Mouse (Mus musculus) CD4-positive, CD25-positive, alpha-beta regulatory T cell, adult 4 months (primary cell): ENCODE data around the gene Slco6d1. TPM values are rescaled to one million over a fixed set of nuclear protein-coding genes. Genes with fewer than 3 reads are reported as not detected.
"Not testable (repeated sequence)": the region's sequence is repeated elsewhere in the genome, so short reads cannot be mapped to it uniquely, and the experiment has no call there.

Experiments
- ATAC-seq: one replicate; pipeline ENCODE4 v1.8.0; 2017
- polyA plus RNA-seq, 2 experiments: library from polyadenylated mRNA; unstranded; fragments of 100-300 nt; shearing (Covaris generic); gene quantifications; one replicate each; pipeline ENCODE4 v1.2.1; 2017

The Slco6d1 gene
- not detected for polyA plus RNA-seq

DNA sequence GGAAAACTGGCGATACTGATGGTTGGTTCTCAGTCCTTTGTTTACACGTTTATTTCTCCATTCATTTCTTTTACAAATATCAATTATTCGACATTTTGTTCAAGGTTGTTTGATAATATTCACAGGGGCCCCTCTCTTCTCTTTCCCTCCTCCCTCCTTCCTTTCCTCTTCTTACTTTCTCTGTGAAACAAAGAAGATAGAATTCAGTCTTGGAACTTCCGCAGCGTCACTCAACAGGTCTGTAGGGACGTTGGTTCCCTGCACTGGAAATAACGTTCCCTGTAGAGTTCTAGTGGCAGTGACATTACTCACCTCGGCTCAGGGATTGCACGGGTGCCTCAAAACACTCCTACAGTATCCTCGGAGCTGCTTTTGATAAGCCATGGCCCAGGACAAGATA, at the start of gene Slco6d1:
Gene Slco6d1, plus strand, starts transcription at position 301 of the 400 bp plus-strand sequence.
- ATAC-seq, result no peak

DNA sequence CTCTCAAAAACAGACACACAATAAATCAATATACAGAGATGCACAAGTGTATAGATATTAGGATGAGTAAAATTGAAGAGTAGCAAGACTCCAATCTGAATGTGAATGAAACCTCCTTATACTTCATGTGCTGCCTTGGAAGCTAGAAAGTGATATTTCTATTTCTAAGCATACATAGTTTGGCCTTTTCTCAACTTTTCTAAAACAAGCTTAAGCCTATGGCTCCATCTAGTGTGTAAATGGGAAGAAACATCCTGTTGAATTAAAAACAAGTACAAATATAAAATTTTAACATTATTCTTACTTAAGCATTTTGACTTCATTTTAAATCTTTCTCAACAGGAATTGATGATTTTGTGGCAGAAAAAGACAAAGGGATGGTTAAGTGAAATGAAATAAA, 28.9 kb upstream of the Slco6d1 start:
- ATAC-seq, result no peak

DNA sequence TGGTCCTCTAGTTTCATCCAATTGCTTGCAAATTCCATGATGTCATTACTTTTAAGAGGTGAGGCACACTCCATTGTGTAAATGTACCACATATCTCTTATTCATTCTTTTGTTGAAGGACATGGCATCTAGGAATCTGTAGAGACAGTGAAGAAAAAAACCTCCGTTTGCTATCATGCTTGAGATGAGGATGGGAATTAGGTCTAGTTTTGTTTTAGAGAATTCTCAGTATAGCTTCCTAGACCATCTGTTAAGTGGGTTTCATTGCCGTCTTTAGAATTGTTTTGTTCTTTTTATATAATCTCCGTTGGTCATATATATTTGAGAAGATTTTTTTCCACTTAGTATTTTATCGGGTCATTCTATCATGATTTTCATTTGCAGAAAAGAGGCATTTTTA, 27.0 kb downstream of the Slco6d1 start:
- no peak for ATAC-seq

DNA sequence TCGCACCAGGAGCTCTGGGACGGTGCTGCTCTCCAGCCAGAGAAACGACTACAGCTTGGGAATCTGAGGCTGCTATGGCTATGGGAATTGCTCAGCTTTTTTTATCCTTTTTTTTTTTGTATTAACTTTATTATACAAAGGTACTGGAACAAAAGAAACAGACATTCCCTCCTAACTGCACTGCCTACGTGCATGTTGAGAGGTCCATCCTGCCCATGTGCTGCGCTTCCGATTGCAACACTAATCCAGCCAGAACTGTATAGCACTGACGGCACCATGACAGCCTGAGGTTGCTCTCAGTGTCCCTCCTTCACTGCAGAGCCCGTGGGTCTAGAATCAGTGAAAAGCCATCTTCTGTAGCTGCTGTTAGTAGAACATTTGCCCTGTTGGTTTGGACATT, 38.3 kb downstream of the Slco6d1 start:
- not testable (repeated sequence) for ATAC-seq

DNA sequence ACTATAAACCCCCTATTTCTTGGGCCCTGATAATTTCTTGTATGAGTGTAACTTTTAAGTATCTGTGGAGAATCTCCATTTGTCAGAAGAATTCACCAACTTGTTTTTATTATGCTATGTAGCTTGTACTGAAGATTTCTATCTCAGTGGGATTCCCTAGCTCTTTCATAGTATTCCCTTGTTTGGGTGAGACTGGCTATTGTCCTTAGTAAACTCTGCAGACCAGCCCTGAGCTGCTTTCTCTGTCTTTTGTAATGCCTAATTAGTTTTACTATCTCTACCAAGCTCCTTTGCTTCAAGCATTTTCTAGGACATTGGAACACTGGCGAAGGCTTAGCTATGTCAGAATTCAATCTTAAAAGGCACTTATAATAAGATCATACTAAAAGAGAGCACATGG, 55.5 kb downstream of the Slco6d1 start:
- not testable (repeated sequence) for ATAC-seq

DNA sequence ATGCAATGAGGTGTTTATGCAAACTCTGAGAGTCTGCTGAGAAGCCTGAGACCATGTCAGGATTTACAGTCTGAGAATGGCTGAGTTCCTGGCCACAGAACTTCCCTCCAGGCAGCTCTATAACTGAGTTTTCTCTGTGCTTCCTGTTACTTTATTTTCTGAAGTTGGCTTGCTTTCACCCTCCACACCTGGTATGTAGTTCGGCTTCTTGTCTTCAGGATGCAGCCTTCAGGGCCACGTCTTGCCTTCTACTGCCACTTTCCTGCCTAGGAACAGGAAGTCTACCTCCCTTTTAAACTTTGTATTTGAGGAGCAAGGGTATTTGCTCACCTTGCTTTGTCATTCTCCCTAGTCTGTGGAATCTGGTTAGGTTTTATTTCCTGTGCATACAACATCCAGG, 58.3 kb downstream of the Slco6d1 start:
- no peak for ATAC-seq

DNA sequence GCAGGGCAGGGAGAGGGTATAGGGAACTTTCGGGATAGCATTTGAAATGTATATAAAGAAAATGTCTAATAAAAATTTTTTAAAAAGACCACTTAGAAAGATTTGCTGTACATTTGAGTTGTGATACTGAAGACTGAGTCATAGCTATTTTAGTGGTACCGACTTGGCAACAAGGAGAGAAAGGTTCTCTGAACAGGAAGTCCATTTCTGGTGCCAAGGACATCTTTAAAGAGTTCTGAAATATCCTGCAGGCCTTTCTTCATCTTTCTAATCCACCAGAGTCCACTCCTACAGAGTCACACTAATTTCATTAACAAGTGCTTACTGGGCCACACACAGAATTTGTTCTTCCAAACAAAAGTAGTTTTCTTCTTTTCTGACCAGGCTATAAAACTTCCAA, 85.1 kb downstream of the Slco6d1 start:
- no peak for ATAC-seq

DNA sequence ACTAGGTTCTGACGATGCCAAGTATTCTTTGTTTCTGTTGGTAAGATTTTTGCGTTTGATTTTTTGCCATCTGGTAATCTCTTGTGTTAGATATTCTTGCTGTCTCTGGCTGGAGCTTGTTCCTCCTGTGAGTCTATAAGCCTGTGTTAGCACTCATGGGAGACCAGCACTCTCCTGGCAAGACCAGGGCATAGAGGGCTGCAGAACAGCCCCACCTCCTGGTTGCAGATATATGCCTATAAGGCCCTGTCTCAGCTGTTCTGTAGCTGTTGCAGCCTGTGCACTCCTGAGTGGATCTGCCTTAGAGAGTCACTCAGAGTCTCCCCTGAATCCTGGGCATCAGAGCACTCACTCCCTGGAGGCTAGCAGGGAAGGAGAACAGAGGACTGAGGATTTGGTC, 102.1 kb downstream of the Slco6d1 start:
- ATAC-seq, result no peak

DNA sequence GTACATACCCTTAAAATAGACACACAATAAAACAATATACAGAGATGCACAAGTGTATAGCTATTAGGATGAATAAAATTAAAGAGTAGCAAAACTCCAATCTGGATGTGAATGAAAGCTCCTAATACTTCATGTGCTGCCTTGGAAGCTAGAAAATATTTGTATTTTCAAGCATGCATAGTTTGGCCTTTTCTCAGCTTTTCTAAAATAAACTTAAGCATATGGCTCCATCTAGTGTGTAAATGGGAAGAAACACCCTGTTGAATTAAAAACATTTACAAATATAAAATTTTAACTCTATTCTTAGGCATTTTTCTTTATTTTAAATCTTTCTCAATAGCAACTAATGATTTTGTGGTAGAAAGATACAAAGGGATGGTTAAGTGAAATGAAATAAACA, 102.6 kb downstream of the Slco6d1 start:
- no peak for ATAC-seq

DNA sequence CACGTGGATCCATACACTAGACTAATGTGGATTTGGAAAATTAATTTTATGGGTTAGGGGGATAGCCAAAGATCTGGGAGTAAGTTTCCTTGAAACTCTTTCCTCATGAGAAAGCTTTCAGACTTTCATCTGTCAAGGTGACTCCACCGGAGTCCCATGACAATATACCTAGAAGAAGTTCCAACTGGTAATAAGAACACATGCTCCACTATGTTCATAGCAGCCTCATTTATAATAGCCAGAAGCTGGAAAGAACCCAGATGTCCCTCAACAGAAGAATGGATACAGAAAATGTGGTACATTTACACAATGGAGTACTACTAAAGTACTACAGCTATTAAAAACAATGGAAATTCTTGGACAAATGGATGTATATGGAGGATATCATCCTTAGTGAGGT, 107.4 kb downstream of the Slco6d1 start:
- not testable (repeated sequence) for ATAC-seq

DNA sequence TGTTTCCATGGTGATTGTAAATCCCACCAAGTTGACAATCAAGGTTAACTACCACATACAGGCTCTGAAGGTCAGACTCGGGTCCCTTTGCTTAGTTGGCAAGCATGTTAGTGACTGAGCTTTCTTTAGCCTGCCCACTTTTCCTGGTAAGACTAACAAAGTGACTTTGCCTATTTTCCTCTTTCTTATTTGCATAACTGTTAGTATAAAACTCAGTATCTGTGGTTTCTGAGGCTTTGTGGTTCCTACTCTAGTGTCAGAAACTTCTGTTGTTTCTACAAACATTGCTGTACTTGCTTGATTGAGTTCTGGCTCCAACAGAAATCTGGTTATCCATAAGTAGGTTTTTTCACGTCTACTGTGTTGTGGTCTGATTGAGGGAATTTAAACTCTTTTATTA, 124.4 kb downstream of the Slco6d1 start:
- ATAC-seq, result no peak

DNA sequence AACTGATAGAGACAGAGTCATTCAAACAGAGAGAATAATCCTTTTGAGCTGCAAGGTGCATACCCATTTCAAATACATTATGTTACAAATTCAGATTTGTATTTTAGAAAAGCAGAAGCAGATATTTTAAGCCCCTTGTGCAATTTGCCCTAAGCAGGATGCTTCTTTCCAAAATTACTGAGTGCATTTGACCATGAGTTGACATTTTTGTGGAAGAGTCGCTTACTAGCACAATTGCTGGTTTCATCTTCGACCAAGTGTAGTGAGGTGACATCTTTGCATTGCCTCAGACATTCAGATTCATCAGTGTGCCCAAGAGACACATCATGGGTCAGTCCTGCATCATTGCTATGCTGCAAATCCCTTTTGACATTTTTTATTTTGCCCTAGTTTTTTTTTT, 133.5 kb downstream of the Slco6d1 start:
- no peak for ATAC-seq

DNA sequence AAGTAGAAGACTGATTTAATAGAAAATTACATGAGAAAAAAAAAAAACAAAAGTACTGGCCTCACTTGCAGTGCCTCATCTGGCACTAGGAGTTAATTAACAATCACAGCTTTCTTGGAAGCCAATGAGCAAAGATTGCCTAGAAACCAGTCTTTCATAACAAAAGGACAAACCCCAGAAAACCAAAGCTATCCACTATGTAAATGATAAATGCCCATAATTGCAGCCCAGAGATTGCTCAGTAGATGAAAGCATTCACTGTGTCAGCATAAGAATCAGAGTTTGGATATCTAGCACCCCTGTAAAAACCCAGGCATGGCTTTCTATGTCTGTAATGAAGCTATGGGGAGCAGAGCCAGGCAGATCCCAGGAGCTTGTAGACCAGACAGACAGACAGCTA, 144.8 kb downstream of the Slco6d1 start:
- no peak for ATAC-seq
